Mouse (Mus musculus) spleen, postnatal 36 days (tissue): ENCODE data around the gene Agpat3.

Experiments used
- DNase-seq, 2 experiments: peaks; one replicate each; pipeline ENCODE4 v3.0.0; 2022; ENCODE audit warnings: low spot score in 2 of 2, mixed read lengths in 1 of 2

Agpat3 gene

DNA sequence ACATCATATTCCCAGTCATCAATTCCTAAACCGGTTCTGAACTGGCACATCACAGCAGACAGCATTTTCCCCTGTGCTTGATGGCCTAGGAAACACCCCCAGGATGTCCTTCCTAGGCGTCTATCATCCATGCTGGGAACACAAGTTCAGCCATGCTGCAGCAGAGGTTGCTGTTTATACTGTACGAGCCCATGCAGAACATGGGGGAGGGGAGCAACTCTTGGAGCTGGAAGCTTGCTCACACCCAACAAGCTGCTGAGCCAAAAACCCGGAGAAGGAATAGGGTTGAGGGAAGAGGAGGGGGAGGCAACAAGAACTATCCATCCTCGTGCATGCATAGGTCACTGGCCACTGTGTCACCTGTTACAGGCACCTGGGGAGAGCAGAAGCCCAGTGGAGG lies 92.0 kb downstream of the Agpat3 start:
- no peak for DNase-seq

DNA sequence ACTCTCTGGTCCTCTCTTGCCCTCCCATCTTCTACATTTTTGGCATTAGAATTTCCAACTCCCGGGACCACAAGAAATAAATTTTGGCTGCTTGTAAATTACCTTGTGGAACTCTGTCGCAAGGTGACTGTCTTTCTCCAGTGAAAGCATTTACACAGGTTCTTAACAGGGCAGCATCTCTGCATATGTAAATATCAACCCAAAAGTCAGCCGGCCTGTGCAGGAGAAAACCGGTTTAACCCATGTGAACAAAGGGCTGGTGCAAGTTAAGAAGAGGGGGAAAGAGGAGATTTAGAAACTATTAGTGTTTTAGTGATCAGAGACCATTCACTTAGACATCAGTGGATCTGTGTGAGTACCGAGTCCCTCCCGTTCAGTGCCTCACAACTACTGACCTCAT lies 92.6 kb downstream of the Agpat3 start:
- no peak for DNase-seq

DNA sequence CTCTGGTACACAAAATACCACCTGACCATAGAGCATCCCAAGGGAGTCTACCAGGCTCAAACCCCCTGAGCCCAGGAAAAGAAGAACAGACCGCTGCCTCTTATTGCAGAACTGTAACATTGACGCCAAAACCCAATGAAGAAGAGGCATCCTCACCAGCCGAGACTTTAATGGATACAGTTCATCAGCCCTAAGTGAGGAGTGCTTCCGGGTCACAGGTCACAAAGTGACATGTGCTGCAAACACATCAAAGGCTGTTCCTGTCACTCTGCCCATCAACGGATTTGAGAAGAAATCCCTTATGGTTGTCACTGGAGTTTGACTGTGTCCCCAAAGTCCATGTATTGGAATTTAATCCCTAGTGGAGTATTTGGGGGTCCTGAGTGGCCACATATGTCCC lies 93.1 kb downstream of the Agpat3 start:
- DNase-seq = no peak

DNA sequence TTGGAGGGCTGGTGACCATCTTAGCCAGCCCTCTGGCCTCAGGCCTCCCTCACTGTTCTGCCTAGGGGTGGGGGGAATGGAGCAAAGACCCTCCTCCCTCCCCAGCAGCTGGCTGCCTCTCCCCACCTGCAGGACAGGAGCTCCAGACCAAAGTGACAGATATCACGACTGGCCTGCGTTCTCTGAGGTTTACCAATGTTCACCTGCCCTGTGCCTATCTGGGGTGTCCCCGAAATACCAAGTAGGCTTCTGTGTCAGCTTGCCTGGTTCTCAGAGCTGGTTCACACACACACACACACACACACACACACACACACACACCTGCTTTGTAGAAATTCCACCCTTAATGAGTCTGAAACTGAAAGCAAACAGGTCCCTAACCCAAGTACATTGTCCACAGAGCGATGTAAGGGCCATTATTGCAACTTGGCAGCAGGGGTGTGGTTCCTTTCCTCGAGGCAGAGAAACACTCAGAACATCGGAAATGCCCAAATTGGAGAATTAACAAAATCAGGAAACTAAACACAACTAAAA lies 94.1 kb downstream of the Agpat3 start:
- no peak for DNase-seq

DNA sequence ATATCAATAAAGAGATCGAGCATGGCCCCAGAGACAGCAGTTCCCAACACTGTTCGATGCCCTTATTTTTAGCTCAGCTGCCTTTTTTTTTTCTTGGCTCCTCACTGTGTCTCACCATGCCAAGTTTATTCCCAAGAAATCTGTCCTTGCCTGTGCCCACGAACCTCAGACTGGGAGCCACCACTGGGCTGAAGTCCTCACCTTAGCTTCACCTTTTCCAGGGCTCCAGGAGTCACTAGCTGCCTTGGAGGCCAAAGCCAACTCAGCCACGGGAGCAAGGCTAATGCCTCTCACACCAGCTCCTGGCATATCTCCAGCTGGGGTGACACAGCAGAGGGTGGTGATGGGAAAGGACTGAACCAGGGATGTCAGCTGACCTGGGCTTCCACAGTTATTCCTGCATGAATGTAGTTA lies 96.6 kb downstream of the Agpat3 start:
- peak; percentile 61 to 82 for DNase-seq

DNA sequence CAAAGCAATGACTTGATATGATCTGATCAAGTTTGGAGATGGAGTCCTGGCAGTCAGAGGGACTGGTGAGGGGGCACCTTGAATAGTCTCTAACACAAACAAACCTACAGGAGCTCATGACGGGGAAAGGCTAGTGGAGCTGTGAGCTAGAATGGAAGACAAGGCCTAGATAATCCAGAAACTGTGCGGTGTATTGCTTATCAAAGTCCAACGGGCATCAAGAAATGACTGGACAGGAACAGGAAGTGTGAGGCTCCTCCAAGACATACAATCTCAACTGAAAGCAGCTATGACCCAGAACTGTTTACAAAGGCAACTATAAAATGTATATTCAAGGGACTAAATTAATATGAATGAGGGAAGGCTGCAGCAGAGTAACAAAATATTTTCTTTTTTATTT lies 105.1 kb downstream of the Agpat3 start:
- no peak for DNase-seq

DNA sequence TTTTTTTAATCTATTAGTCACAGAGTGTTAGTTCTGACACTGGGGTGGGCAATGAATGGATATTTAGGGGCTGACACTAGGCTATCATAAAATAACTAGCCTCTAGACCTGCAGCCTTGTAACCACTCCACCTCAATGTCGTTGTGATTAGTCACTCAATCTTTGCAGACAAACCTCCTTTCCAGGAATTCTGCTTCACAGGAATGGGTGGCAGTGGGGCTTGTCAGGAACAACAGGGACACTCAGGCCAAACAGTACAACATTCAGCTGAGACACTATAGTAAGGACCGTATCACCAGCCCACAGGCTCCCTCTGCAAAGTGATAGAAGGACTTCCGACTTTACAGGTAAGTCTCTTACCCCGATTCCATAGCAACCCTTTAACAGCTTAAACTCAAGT lies 105.6 kb downstream of the Agpat3 start:
- DNase-seq = no peak

DNA sequence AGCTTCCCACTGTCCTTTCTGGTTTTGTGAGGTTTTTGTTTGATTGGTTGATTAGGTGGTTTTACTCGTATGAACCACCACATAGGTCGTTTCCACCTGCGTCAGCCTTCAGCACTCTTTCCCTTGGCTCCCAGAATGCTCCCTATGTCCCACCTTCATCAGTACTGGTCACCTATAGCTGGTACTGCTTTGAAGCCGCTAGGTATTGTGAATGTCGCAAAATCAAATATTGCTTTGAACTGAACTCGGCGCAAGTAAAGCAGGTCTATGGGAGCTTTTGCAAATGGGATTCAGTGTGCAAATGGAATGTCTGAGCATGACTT lies 107.1 kb downstream of the Agpat3 start:
- no peak for DNase-seq

DNA sequence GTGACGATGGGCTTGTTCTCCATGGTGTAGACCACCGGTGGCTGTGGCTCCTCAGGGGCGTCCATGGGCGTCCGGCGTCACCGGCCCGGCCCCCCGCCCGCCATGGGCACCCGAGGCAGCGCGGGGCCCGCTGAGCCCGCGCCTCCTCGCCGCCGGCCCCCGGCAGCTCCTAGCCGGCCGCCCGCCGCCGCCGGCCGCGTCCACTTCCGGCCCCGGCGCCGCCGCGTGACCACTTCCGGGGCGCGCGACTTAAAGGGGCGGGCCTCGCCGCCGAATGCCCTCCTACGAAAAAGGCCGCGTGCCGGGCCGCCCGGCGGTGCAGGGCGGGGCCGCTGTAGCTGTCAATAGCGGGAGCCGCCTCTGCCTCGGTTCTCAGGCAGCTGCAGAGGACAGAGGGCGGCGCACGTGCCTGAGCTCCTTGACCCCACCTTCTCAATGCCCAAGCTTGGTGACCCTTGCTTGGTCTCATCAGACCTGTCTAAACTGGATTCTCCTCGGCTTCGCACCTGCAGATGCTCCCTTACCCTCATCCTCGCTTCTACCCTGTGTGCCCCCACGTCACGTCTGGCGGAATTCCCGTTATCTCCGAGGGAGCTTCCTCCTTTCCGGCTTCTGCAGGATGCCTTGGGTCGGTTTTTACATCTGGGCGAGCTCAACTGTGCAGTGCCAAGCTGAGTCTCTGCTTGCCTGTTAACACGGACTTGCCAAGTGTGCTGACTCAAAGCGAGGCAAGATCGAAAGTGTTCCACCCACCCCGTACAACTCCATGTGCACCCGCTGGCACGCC lies 107.7 kb downstream of the Agpat3 start, which contains the start of gene Trappc10:
Gene Trappc10, minus strand, starts transcription at position 204 of the 787 bp plus-strand sequence.
- peak; percentile 88 to 89 for DNase-seq

DNA sequence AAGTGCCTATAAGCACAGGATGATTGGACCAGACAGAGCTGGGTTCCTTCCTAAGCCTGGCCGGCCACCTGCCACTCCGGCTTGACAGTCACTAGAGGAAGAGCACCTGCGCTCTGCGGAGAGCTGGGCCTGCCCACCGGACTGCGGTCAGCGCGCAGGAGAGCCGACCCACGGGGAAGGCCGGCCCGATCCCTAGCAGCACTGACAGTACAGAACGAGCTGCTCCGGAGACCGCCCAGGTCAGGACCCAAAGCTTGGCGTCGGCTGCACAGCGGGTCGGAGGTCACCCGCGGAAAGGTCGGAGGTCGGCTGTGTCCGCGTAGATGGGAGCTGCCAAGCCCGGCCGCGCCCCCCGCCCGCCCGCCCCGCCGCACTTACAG lies 108.2 kb downstream of the Agpat3 start:
- DNase-seq = peak; percentile 12 to 32

DNA sequence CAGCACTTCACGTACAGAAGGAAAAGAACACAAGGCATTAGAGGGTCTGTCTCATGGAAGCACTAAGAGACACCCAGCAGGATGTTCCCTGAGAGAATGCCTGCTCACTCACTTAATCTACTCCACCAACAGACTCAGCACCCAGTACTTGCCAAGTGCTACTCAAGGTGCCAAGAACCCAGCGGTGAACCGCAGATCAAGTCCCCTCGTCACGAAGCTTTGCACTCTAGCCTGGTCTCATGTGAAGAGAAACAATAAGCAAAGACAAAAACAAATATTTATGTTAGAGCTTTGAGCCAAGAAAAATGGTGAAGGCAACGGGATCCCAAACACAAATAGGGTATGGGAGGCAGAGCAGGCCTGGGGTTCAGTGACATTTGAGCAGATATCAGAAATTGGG lies 113.4 kb downstream of the Agpat3 start:
- no peak for DNase-seq

DNA sequence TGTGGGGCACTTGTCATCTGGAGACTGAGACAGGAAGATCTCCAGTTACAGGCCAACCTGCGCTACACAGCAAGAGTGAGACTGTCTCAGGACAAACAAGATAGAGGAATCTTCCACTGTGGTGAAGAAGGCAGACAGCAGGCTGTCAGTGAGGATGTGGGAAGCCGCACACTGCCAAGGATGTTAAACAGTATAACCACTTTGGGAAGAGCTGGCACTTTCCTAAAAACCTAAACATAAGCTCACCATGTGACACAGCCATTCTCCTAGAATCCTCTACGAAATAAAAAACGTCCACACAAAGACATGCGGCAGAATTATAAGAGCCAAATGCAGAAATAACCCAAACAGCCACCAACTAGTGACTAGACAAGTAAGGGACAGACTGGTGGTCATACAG lies 114.0 kb downstream of the Agpat3 start:
- DNase-seq = no peak

DNA sequence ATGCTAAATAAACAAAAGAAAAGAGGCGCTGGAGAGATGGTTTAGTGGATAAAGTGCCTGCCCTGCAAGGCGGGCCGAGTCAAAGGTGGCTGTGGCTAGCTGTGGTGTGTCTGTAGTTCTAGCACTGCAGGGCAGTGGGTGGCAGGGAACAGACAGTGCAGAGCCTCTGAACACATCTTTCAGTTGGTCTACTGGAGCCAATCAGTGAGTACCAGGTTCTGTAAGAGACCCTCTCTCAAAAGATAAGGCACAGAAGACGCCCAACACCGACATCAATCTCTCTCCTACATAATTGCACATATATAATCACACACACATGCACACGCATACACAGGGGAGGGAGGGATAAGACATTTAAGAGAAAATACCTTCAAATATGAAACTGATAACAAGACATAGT lies 114.5 kb downstream of the Agpat3 start:
- no peak for DNase-seq

DNA sequence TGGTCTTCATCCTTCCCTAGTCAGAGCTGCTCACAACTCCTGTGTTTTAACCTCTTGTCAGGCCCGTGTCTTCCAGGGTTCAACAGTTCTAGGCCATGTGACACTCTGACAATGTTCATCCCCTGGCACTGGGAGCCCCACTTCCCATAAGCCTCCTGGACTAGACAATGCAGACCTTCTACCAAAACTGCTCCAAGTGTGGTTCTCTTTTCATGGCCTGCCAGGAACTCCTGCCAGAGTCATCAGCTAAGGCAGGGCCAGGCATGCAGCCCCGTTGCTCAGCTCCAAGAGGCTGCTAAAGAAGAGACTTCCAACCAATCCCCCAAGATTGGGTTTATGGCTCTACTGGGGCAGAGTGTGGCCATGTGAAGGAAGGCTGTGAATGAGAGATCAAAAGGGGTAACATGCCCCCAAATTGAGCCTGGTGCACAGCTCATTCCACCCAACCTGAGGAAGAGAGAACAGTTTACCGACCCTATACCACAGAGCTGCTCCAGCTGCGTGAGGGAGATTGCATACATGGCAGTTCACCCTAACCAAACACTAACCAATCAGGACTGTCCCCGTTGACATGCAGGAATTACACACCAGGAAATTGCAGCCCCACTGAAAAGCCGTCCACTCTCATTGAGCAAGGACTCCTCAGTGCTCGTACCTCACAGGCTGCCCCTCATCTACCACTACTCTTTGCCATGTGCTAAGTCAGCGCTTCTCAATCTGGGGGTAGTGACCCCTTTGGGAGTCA lies 115.2 kb downstream of the Agpat3 start:
- no peak for DNase-seq

DNA sequence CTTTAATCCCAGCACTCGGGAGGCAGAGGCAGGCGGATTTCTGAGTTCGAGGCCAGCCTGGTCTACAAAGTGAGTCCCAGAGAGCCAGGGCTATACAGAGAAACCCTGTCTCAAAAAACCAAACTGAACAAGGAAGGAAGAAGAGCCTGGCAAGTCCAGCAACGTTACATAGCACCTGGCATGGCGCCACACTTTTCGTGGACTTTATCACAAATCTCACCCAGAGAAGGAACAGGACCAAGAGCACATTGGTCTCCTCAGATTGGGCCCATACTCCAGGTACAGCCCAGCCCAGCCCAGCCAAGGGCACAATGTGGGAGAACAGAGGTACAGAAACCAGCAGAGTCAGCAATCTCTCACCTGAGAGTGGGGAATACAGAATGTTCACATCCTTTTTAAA lies 118.5 kb downstream of the Agpat3 start:
- no peak for DNase-seq

DNA sequence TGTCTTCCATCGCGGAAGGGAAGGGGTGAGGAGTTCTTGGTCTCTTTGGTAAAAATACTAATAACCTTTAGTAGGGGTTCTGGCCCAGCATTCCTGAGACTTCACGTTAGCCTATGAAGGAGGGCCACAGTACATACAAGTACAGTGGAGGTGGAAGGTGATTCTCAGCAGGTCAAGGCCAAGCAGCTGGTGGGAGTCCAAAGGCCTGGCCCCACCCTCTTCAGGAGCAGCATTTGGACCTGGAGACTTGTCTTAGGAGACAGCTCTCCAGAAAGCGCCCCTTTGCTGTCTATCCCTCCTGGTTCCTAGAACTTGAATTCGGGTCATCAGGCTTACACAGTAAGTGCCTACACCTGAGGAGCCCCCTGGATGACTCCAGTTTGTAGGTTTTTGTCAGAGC lies 119.1 kb downstream of the Agpat3 start:
- no peak for DNase-seq

DNA sequence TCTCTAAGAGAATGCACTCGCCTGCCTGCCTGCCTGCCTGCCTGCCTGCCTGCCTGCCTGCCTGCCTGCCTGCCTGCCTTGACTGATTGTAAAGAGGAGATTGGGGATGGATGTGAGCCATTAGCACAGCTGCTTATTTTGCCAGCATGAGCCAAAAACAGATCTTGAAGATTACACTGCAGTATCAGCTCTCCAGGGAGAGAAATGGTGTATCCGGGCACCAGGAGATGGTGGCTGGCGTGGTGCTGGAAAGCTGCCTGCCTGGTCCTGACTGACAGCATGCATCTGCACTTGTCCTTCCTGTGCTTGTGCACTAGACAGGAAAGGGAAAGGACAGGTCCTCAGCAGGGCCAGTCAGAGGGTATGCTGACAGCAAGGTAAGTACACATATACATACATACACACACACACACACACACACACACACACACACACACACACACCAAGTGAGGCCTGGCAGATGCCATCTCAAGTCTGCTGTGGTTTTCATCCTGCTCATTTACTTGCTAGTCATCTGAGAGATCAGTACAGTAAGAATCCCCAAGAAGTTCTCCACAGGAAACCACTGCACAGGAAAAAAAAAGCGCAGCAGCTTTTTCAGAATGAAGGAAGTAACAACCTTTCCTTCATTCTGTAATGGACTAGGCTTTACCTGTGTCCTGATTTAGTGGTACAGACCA lies 119.8 kb downstream of the Agpat3 start:
- no peak for DNase-seq

DNA sequence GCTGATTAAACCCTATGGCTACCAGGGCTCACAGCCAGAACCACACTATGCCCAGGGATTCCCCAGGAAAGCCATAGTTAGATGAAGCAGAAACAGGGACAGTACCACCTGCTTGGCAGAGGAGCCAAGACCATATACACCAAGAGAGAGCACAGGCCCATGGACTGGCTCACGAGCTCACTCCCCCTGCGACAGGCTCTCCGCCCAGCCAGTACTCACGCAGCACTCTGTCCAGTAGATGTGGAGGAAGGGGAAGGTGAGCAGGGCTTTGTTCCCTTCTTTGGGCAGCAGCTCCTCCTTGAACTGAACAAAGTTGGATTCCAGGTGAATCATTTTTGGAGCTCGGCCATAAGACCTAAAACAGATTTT lies 123.7 kb downstream of the Agpat3 start:
- no peak for DNase-seq

DNA sequence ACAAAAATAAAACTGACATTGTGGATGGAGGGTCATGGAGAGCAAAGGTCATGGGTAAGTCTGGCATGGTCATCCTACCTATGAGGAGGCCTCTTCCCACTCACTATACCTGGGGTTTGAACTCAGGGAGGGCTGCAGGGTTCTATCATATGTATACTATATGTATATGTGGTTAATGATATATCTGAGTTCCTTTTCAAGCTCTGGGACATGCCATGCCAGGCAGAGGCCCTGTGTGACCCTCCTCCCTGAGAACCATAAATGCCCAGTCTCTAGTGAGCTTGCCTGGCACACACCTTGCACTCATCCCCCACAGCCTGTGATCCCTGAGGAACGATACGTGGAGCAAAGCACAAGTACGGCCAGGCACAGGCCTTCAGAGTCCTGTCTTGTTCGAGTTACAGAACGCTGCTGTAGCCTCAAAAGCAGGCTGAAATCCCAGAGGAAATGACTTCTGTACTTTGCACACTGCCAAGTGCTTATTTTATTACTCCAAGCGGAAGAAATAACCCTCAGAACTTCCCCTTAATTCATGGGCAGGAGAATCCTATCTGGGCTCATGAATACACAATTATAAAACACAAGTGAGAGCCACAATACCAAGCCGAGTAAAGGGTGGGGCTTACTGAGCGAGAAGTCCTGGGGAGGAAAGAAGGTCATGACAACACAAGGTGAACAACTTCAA lies 124.3 kb downstream of the Agpat3 start:
- DNase-seq = no peak

DNA sequence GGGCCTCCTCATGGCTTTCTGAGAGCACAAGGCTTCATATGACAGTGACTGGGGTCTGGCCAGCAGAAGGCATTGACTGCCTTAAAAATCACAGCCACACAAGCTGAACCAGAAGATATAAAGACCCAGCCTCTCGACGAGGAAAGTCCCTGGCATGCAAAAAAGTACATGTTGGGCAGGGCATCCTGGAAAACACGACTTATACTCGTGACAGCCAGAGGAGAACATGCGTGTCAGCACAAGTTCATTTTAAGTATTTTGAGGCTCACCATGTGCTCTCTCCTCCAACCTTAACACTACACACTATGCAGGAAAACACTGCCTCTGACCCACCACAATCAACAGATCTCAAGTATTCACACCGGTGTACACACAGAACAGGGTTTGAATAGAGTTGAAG lies 128.2 kb downstream of the Agpat3 start:
- DNase-seq = no peak

DNA sequence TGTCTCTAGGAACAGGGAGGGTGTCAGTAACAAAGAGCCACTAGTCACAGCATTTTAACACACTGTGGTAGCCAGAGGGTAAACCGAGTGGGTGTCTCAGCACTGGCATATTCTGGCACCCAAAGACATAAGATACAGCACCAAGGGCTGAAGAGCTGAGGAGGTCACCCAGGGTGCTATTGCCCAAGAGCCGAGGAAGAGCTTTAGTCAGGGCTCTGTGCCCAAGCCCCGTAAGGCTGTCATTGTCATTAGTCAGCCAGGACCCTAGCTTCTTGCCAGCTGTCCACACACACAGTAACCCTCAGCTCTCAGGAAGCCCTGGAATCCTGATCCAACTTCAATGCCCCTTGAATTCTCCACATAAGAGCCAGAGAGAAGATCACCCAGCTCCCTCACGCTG lies 129.4 kb downstream of the Agpat3 start:
- no peak for DNase-seq

DNA sequence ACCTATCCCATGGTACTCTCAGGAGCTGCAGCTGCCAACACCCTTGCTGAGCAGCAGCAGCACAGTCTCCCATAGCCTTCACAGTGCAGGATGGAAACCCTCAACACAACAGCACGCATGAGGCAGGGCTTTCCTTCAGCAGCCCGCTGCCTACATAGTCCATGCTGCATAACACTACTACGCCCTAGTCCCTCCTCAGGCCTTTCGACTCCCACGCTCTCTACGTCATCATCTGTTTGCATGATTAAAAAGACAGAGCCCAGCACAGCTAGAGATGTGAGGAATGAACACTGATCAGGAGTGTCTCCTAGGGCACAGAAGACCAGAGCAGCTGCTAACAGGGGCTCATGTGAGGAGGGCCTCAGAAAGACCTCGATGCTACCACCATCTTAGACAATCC lies 131.0 kb downstream of the Agpat3 start:
- no peak for DNase-seq
